Mouse (Mus musculus) v-Abl transformed pro-B cells (cell line): Measurements from ENCODE around the gene Colgalt1.

Experiments
- in situ Hi-C, 2 experiments: fragments of 400-800 bp; cut with MboI; formaldehyde crosslinking; loops; one replicate each; pipeline ENCODE4 v1.15.1; 2025; ENCODE audit not compliant: unreplicated experiment in 2 of 2

Gene Colgalt1

DNA sequence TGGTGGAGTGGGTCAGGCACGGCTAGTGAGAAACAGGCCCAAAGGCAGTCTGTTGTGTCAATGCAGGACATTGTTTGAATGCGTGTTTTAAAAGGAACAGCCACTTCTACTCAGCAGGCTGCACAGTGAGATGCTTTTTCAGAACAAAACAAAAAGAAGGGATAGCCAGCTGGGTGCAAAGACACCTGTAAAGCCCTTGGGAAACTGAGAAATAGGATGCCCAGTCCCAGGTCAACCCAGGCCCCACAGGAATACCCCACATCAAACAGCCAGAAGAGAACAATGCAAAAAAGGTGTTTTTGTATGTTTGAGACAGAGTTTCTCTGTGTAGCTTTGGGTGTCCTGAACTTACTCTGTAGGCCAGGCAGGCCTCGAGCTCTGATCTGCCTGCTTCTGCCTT is 22.0 kb upstream of the Colgalt1 start:
- in situ Hi-C loops, result no loop called here

DNA sequence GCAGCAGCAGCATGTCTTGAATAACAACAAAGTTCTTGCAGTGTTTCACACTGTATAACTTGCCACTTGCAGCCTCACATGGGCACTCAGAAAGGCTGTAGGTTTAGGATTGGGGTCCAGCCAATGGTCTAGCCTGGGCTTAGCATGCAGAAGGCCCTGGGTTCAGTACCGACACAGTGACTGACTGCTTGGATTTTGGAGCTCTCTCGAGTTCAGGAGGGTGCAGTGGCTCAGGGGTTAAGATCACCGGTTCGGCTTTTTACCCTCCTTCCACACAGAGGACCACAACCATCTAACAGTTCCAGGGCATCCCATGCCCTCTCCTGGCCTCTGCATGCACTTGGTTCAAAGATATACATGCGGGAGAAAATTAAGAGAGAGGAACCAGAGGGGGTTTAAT is 19.8 kb upstream of the Colgalt1 start:
- in situ Hi-C loops, result no loop called here

DNA sequence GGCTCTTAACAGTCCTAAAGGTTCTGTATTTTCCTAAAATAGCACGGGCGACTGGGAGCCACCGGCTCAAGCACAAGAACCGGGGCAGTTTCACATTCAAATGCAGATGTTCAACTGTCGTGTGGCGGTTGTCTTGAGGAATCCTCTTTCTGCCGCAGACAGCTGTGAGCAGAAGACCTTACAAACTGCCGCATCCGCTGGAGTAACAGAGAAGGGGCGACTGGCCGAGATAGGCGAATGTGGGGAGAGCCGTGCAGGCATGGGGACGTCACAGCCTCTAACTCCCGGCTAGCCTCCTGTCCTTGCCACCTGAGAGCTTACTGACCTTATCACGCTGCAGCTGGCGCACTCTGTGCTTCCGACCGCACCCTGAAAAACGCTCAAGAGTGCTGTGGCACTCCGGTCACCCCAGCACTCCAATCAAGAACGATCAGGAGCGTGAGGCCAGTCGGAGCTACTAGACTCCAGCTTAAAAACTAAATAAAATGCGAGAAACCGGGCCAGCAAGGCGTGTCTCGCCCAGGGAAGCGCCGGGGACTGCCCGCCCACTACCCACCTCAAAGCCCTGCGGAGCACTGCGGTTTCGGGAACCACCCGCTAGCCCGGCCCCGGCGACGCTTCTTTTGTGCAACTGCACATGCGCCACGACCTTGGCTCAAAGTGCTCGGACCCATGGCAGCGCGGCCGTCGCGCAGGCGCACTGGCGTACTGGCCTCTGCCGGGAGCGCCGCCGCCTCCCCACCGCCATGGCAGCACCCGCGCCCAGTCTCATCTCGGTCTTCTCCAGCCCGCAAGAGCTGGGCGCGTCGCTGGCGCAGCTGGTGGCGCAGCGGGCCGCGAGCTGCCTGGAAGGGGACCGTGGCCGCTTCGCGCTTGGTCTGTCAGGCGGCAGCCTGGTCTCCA is 19.1 kb upstream of the Colgalt1 start, which contains the start of gene Pgls:
Pgls (plus strand) TSS at position 706 of the 903 bp plus-strand sequence.
- in situ Hi-C loops, result no loop called here

DNA sequence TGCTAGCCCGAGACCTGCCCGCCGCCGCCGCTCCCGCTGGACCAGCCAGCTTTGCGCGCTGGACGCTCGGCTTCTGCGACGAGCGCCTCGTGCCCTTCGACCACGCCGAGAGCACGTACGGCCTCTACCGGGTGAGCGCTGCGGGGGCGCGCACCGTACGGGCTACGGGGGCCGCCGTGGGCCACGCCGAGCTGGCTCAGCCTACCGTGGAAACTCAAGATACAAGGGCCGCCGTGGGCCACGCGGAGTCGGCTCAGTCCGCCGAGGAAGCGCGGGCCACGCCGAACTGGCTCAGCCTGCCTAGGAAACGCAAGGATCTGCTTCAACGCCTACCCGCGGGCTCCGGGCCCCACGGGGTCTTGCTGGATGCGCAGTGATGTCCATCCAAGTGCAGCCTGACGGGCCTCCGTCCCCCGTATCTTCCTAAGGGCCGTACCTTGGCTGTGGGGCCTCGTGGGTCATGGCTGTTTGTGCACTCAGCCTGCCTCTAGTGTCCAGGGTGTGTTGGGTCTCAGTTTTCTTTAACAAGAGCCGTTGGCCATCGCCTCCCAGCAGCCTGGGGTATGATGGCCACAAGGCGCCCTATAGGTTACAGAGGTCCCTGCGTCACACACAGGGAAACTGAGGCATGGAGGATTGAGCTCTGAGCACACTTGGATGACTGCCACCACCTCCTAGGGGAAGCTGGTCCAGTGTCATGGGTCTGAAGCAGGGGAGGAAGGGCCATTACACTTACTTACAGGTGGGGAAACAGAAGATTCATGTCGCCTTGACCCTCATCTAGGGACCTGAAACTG is 18.2 kb upstream of the Colgalt1 start:
- in situ Hi-C loops, result no loop called here

DNA sequence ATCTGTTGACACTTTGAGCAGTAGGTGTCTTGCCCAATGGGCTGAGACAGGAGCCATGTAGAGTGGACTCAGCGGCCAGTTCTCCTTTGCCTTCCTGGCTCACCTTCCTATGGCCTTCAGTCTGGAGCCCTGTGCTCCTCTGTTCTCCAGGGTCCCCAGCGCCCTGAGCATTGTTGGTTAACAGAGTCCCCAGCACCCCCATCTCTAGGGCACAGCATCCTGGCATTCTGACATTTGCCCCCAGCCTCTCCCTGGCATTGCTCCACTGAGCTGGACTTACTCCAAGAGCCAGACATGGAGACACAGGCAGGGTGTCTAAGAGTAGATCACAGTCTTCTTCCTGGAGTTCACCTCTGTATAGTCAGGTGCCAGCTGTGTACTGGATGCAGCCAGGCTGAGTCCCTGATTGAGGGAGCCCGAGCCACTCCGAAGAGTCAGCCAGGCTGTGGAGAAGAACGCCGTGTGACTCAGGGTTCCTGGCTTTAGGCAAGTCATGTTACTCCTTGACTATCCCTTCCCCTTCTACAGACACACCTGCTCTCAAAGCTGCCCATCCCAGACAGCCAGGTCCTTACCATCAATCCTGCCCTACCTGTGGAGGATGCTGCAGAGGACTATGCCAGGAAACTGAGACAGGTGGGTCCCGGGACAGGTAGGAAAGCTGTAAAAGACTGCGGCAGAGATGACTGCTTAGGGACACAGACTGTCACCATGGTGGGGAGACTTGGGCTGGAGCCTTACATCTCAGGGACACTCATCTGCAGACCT is 17.1 kb upstream of the Colgalt1 start:
- in situ Hi-C loops, result no loop called here

DNA sequence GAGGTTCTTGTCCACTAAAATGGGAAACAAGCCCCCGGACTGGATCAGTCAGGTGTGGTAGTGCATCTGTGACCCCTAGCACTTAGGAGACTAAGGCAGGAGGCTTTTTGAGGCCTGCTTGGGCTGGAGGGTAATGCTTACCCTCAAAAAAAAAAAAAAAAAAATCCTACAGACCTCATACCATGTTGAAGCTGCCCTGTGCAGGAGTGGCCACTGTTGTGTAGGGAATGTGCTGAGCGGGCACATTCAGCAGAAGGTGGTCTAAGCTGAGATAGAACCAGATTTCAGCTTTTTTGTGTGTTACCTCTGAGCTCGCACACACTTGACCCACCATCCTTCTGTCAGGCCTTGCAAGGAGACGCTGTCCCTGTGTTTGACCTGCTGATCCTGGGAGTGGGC is 16.5 kb upstream of the Colgalt1 start:
- in situ Hi-C loops, result no loop called here

DNA sequence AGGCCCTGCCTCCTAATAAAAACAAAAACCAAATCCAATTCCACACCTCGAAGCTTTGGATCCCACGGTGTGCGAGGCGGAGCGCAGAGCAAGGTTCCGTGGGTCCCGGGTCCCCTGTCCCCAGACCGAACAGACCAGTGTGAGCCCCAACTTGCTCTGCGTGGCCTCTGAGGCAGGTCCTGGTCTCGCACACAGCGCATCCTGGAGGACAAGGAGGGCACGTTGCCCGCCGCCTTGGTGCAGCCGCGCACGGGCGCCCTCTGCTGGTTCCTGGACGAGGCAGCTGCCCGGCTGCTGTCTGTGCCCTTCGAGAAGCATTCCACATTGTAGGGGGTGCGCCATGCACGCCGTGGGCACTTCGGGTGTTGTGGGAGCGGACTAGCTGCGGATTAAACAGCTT is 14.9 kb upstream of the Colgalt1 start:
- in situ Hi-C loops, result loop anchor here (5.0 kb wide), 2 partner anchors 34 to 36 kb away; no protein-coding TSS in a partner anchor

DNA sequence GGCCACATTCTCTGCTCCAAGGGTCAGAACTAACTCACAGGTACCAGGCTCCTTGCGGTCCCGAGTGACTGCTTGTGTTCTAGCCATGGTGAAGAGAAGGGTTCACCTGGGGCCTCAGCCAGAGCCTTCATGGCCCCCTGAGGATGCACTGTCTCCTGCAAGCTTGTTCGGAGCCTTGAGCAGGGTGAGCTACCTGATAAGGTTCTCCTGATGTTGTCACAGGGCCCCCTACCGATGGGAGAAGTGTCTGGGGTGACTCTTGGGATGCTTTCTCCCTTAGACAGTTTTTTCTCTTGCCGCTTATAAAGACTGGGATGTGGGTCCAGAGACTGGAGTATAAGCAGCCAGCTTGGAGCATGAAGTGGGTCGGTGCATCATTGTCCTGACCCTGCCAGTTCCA is 14.4 kb upstream of the Colgalt1 start:
- in situ Hi-C loops, result loop anchor here (5.0 kb wide), 2 partner anchors 34 to 36 kb away; no protein-coding TSS in a partner anchor

DNA sequence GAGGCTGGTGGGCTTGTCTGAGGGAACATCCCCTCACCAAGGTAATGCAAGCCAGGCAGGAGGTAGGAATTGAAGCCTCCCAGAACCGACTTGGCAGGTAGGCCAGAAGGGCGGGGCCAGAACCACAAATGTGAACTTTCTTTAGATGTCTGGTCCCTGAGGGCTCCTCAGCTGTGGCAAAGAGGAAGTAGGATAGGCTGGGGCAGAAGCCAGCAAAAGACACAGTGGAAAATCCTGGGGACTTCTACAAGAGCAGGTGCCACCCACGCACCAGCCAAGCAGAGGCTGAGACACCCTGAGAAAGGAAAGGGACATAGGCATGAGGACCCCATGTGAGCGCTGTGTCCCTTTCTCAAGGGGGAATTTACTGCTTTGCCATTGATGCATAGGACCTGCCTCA is 14.0 kb upstream of the Colgalt1 start:
- in situ Hi-C loops, result loop anchor here (5.0 kb wide), 2 partner anchors 34 to 36 kb away; no protein-coding TSS in a partner anchor

DNA sequence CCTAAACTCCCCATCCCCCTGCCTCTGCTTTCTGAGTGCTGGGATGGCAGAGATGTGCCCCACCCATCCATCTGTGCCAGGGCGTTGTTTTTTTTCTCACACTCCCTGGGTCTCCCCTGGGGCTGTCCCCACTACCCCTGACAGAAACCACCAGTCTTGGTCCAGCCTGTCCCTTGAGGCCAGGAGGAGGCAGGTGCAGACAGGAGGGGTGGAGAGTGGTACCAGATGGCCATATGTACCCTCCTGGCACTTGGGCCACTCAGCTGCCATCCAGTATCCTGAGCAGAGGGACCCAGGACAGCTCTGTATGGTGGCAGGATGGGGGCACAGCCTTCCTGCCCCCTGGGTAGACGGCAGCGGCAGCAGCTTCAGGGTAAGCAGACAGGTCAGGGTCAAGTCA is 13.3 kb upstream of the Colgalt1 start, which contains the start of gene Fam129c:
Fam129c (plus strand) TSS at position 198 of the 400 bp plus-strand sequence.
- in situ Hi-C loops, result loop anchor here (5.0 kb wide), 2 partner anchors 35 kb away; no protein-coding TSS in a partner anchor

DNA sequence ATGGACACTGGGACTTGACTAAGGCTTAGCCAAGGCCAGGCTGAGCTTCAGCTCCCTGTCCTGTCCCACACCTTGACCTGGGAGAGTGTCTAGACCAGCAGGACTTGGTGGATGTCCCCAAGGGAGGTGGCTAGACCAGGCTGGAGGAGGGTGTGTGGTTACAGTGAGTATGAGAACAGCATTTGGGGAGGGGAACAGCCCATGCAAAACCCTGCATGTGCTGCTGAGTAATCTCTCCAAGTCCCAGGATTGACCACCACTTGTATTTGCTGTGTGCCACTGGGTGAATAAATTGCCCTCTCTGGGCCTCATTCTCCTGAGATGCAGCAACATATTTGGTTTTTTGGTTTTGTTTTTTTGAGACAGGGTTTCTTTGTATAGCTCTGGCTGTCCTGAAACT is 12.4 kb upstream of the Colgalt1 start:
- in situ Hi-C loops, result loop anchor here (5.0 kb wide), 2 partner anchors 34 to 36 kb away; no protein-coding TSS in a partner anchor

DNA sequence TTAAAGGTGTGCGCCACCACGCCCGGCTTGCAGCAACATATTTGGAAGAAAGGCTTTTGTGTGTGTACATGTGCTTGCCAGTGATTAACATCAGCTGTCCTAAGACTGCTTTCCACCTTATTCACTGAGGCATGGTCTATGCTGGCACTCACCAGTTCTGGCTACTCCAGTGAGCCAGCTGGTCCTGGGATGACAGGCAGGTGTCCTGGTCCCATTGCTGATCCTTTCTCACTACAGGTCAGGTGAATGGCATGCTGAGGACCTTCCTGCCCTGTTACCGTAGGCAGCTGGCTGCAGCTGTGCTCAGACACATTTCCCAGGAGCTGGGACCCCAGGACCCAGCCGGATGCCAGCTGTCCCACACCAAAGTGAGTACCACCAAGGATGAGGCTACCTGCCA is 12.0 kb upstream of the Colgalt1 start:
- in situ Hi-C loops, result loop anchor here (5.0 kb wide), 2 partner anchors 33 to 37 kb away; no protein-coding TSS in a partner anchor

DNA sequence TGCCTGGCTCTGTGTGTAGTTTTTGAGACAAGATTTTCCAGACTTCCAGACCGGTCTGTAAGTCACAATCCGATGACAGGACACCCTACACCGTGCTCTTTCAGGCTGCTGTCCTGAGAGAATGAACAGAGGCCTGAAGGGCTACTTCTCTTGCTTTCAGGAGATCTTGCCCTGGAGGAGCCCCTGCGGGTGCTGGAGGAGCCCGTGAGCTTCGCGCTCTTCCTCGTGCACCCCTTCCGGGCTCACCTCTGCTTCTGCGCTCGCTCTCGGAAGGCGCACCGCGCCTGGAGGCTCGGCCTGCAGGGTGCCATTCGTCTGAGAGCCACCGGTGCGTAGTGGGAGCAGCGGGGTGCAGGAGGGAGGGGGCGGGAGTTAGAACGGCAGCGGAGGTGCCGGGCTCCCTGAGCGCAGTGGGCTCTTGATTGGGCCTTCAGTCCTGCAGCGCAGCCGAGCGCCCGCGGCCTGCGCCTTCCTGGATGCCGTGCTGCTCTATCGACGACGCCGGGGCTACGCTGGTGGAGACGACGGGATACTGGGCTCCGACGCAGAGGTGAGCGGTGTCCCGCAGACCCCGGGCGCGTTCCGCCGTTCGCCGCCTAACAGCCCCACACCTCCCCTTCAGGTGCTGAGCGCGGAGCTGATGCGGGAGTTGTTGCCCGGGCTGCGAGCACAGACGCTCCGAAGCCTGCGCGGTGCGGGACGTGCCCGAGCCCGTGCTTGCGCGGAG is 8.7 kb upstream of the Colgalt1 start:
- in situ Hi-C loops, result no loop called here

DNA sequence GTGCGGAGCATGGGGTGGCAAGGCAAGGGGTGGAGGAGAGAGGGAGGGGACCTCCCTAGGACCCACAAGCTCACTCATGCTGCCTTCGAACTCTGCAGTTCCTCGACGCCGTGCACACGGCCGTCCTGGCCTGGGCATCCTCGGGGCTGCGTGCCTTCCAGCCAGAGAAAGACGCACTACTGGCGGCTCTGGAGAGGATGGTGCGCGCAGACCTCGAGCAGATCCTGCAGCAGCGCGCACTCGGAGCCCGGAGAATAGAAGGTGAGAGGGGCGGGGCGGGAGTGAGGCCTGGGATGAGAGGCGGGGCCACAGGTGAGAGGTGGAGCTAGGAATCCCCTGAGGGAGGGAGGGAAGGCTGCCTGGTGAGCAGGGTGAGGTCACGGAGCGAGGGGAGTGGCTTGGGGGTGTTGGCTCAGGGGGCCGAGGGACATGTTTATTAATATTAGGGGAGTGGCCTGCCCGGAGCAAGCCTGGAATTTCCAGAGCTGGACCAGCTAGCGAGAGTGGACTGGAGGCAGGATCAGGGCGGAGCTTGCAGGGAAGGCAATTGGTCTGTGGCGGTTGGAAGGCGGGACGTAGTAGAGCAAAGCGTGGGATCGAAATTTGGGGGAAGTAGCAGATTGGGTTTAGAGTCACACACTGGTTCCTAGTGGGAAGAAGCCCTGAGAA is 8.0 kb upstream of the Colgalt1 start:
- in situ Hi-C loops, result no loop called here

DNA sequence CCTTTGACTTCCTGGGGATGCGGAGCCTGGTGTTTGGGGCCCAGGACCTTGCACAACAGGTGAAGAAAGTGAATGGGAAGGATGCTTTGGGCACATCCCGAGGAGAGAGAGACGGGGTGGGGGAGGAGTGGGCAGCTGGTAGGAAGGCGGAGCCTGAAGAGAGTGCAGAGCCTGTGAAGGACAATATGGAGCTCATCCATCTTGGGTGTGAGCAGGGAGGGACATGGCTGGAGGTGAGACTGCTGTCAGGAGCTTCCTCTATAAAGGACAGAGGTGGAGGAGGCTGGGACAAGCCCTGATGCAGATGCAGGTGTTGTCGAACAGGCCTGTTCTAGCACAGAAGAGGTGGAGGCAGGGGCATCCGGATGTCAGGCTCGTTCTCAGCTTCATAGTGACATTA is 6.8 kb upstream of the Colgalt1 start:
- in situ Hi-C loops, result no loop called here

DNA sequence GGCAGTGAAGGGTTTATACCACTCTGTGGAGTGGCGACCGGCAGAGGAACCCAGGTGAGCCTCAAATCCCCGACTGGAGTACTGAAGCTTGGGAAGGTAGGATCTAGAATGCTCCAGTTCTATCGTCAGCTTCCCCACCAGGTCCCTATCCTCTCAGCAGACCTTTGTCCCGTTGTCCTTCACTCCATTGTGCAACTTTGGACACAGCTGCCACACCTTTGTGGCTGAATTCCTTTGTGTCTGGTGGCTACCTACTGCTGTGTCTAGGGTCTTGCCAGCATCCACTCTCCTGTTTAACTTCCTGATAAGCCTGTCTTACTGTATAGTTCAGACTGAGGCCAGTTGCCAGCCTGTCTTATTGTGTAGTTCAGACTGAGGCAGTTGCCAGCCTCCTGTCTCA is 1.3 kb downstream of the Colgalt1 start:
- in situ Hi-C loops, result no loop called here

DNA sequence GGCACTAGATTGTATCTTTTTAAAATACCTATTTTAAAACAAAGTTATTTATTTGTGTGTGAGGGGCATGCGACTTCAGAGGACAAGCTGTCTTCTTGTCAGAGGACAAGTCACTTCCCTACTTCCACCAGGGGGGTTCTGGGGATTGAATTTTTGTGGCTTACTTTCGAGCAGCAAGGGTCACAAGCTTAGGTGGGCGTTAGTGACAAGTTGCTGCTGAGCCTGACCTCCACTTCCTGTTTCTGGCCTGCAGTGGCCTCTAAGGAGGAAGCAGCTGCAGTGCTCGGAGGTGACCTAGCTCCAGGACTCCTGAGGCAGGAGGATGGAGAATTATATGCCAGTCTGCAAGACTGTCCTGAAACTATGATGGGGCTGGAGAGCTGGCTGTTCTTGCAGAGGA is 2.6 kb downstream of the Colgalt1 start:
- in situ Hi-C loops, result no loop called here

DNA sequence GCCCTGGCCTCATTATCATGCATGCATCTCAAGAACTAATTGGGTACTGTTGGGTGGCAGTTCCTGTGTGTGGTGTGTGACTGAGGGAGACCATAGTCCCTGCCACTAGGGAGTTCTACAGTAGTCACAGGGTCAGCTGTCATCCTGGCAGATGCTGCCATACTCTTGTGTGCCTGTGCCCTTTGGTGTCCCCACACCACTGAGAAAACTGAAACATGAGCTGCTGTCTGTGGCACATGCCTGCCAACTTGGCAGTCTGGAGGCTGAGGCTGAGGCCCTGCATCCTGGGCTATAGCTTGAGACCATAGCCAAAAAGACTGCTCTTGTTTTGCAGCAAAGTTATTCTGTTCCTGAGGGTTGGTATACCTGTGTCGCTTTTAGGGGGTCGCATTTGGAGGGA is 9.0 kb downstream of the Colgalt1 start:
- in situ Hi-C loops, result no loop called here

DNA sequence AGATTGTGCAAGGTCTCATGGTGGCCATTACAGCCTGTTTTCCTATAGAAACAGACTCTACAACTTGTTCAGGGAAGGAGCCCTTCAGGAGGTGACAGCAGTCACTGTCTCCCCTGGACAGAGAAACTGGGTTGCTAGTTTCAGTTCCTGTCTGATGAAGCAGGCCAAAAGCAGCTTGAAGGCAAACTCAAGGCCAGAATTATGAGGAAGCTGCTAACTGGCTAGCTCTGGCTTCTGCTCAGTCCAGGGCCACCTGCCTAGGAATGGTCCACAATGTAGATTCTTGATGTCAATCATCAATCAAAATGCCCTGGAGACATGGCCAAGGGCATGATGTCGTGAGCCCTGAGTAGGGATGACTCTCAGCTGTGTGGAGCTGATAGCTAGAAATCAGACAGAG is 14.3 kb downstream of the Colgalt1 start:
- in situ Hi-C loops, result no loop called here
